Mouse (Mus musculus) G1E (cell line): ENCODE data around the gene Chchd1. TPM values are rescaled to one million over a fixed set of nuclear protein-coding genes. Genes with fewer than 3 reads are reported as not detected.

Experiments used
- ATAC-seq: 2 replicates; pipeline ENCODE4 v1.8.0; 2016; ENCODE audit warnings: mild to moderate bottlenecking; ENCODE audit not compliant: insufficient number of reproducible peaks, poor library complexity, low FRiP score, severe bottlenecking; ENCODE audit errors: extremely low read depth
- DNase-seq: peaks from one replicate; pipeline ENCODE4 v3.0.0; 2012; ENCODE audit warnings: low spot score
- H3K27me3 ChIP-seq: 2 replicates; pipeline ENCODE4 v1.6.1; 2012; ENCODE audit warnings: mild to moderate bottlenecking, low read length, inconsistent platforms; ENCODE audit not compliant: insufficient read depth
- H3K36me3 ChIP-seq: replicated peaks from 2 replicates; pipeline ENCODE3; 2012; ENCODE audit warnings: mild to moderate bottlenecking, inconsistent platforms
- H3K4me1 ChIP-seq: 2 replicates; pipeline ENCODE4 v1.6.1; 2012; ENCODE audit warnings: low read depth, low read length, inconsistent platforms, mixed read lengths; ENCODE audit not compliant: insufficient read depth
- H3K4me3 ChIP-seq: 2 replicates; pipeline ENCODE4 v1.5.1; 2012; ENCODE audit warnings: low read depth, mild to moderate bottlenecking, inconsistent platforms, low read length, moderate library complexity, mixed read lengths
- H3K9me3 ChIP-seq: replicated peaks from 2 replicates; pipeline ENCODE4 v1.6.1; 2012; ENCODE audit warnings: inconsistent platforms
- CTCF ChIP-seq: IDR thresholded peaks from 2 replicates; pipeline ENCODE4 v1.5.1; 2012; ENCODE audit warnings: low read depth, low read length, inconsistent platforms, mixed read lengths
- GATA1 ChIP-seq: IDR thresholded peaks from 2 replicates; pipeline ENCODE4 v1.6.1; 2012; ENCODE audit warnings: borderline replicate concordance, low read length, inconsistent platforms, mixed read lengths
- GATA2 ChIP-seq: IDR thresholded peaks from 2 replicates; pipeline ENCODE4 v1.6.1; 2012; ENCODE audit warnings: low read depth, low read length, inconsistent platforms, borderline replicate concordance
- POLR2AphosphoS5 ChIP-seq: IDR thresholded peaks from 2 replicates; pipeline ENCODE4 v1.6.1; 2012; ENCODE audit warnings: low read depth, low read length, inconsistent platforms; ENCODE audit not compliant: insufficient replicate concordance
- TAL1 ChIP-seq: conservative IDR thresholded peaks from 2 replicates; pipeline ENCODE4 v1.6.1; 2012; ENCODE audit warnings: low read depth, low read length, inconsistent platforms, mixed read lengths
- polyA plus RNA-seq: library from polyadenylated mRNA; stranded (reverse); fragments of >175 nt; gene quantifications from 2 replicates; pipeline ENCODE4 v1.2.3, GENCODE M21; 2012
- total RNA-seq, 2 experiments: library from RNA; stranded (forward) in 1 of 2; stranded (reverse) in 1 of 2; fragments of 200-1000 nt in 1 of 2; fragments of >200 nt in 1 of 2; fragmentation: Nextera tagmentation in 1 of 2; gene quantifications; 2 replicates each; pipeline ENCODE4 v1.2.3; 2014 to 2017

The Chchd1 gene
- total and polyA plus RNA-seq, 3 experiments: 8.7 to 135 (median 53.6) TPM

GRCm38 (mm10) chr14:20667469-20667868 is 35.3 kb upstream of the Chchd1 start:
- H3K27me3 ChIP-seq: peaks cover 63% of the 10 kb centered on the region
- H3K36me3 ChIP-seq: peaks cover 3% of the 10 kb centered on the region
- H3K4me1 ChIP-seq: 0 out of 2 replicates have a peak, but pooled peaks cover 3% of the 10 kb centered on the region
- no peak overlapping the region for H3K4me3 ChIP-seq
- TF ChIP-seq GATA1 (no peak), POLR2AphosphoS5 (no peak), CTCF (no peak), TAL1 (no peak), GATA2 (no peak)
- DNase-seq (no peak), ATAC-seq (no peak)
- no peaks in the 10 kb centered on the region for H3K9me3 ChIP-seq

- Histone ChIP-seq H3K27me3 (peaks cover 55% of the 10 kb centered on the region), H3K9me3 (no peaks in the 10 kb centered on the region), H3K4me3 (no peak within 1 kb of the TSS), H3K36me3 (peaks cover 5% of the 10 kb centered on the region), H3K4me1 (peaks cover 8% of the 10 kb centered on the region; the same call in 1 of the 2 replicates)
- no peak for DNase-seq
- ATAC-seq: no peak
- no peak for TF ChIP-seq GATA1
- no peak for TF ChIP-seq POLR2AphosphoS5
- TF ChIP-seq GATA2: no peak
- no peak for TF ChIP-seq TAL1
- no peak for TF ChIP-seq CTCF
Measured at GRCm38 (mm10) chr14:20668154-20668810, 34.5 kb upstream of the Chchd1 start, which contains the start of gene Synpo2l. Gene Synpo2l (minus strand): TSS chr14:20668354.

GRCm38 (mm10) chr14:20672990-20673389 is 29.8 kb upstream of the Chchd1 start:
- ATAC-seq (no peak), DNase-seq (no peak)
- Histone ChIP-seq H3K27me3 (peaks cover 14% of the 10 kb centered on the region), H3K4me1 (peaks cover 25% of the 10 kb centered on the region), H3K4me3 (peak overlapping the region; percentile 9; the same call in 1 of the 2 replicates), H3K9me3 (no peaks in the 10 kb centered on the region), H3K36me3 (peaks cover 31% of the 10 kb centered on the region)
- no peak for TF ChIP-seq TAL1
- TF ChIP-seq CTCF: peak; percentile 49

GRCm38 (mm10) chr14:20673735-20674063 is 29.1 kb upstream of the Chchd1 start:
- TF ChIP-seq GATA1 (no peak), GATA2 (no peak), POLR2AphosphoS5 (no peak), TAL1 (no peak), CTCF (no peak)
- peak overlapping the region; percentile 93 for H3K4me3 ChIP-seq
- H3K9me3 ChIP-seq: no peaks in the 10 kb centered on the region
- peak; percentile 64 for DNase-seq
- peaks cover 38% of the 10 kb centered on the region for H3K36me3 ChIP-seq
- peaks cover 7% of the 10 kb centered on the region for H3K27me3 ChIP-seq
- peaks cover 28% of the 10 kb centered on the region for H3K4me1 ChIP-seq
- ATAC-seq: peak; percentile 48

- Histone ChIP-seq H3K27me3 (peaks cover 1% of the 10 kb centered on the region), H3K4me1 (peaks cover 28% of the 10 kb centered on the region), H3K36me3 (peaks cover 44% of the 10 kb centered on the region), H3K4me3 (peak within 1 kb of the TSS; percentile 93), H3K9me3 (no peaks in the 10 kb centered on the region)
- TF ChIP-seq CTCF: no peak
- no peak for TF ChIP-seq POLR2AphosphoS5
- TF ChIP-seq TAL1: no peak
- no peak for TF ChIP-seq GATA2
- no peak for TF ChIP-seq GATA1
- peak; percentile 86 for DNase-seq
- peak; percentile 91 for ATAC-seq
Measured at GRCm38 (mm10) chr14:20674064-20674833, 28.6 kb upstream of the Chchd1 start, which contains the start of gene Sec24c. Gene Sec24c (plus strand): TSS chr14:20674308.

- ATAC-seq: no peak
- H3K9me3 ChIP-seq: no peaks in the 10 kb centered on the region
- H3K36me3 ChIP-seq: peaks cover 76% of the 10 kb centered on the region
Measured at GRCm38 (mm10) chr14:20677906-20678305, 24.9 kb upstream of the Chchd1 start.

More at GRCm38 (mm10) chr14:20677906-20678305, 24.9 kb upstream of the Chchd1 start:
- TF ChIP-seq GATA1 (no peak), CTCF (no peak), TAL1 (no peak), GATA2 (no peak), POLR2AphosphoS5 (no peak)
- Histone ChIP-seq H3K4me1 (peaks cover 44% of the 10 kb centered on the region), H3K27me3 (no peaks in the 10 kb centered on the region), H3K4me3 (no peak overlapping the region)
- no peak for DNase-seq
